Mouse (Mus musculus): ENCODE measurements around the gene Tmtc1.

DNA sequence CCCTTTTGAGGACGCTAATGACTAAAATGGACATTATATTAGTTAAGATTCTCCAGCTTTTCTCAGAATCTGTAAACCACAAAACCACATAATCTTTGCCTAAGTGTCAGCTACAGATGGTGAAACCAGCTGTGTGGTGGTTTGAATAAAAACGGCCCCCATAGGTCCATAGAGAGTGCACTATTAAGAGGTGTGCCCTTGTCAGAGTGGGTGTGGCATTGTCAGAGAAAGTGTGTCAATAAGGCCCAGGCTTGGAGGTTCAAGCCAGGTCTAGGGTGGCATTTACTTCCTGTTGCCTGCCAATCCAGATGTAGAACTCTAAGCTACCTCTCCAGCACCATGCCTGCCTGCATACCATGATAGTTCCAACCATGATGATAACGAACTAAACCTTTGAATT is 99.2 kb downstream of the Tmtc1 start:
- TF ChIP-seq CTCF (IDR thresholded peaks at IDR 0.05; ENCODE audit: low read depth) (no peak), EP300 (optimal IDR thresholded peaks at IDR 0.05) (no peak)

Data from stomach, postnatal 0 days (tissue).